Mouse (Mus musculus): ENCODE data around the gene Exoc3l.

DNA sequence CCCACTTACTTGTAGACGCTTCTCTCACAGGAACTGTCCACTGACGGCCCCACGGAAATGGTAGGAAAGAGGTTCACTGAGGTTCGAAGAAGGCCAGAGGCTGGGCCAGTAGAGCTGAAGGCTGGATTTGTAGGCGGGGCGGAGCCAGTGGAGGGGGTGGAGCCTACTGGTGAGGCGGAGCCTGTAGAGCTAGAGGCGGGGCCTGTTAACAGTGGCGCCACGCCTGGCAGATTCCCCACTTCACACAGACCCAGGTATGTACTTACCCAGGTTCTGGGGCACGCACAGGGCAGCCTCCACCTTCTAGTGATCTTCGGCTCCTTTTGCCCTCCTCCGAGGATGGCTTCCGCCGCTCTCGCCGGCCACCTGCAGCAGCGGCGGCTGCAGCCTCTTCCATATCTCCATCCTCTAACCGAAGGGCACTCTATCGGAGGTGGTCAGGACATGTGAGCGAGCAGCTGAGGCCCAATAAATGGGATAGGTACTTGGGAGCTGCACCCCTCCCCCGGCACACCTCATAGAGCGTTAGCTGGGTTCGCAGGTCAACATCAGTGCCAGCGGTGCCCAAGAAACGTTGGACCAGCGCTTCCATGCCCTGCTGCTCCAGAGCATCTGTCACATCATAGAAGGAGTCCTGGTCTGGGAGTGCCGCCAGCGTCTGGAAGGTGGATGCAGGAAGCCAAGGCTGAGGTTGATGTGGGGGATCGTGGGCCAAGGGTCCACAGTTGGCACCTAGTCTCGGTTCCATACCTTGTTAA lies 40.7 kb upstream of the Exoc3l start:
- TF ChIP-seq CTCF (IDR thresholded peaks at IDR 0.05; ENCODE audit: insufficient read depth, low read depth, low read length) (no peak), POLR2A (IDR thresholded peaks at IDR 0.05; ENCODE audit: insufficient read depth, low read depth, low read length) (no peak)
